Mouse (Mus musculus) cerebellum, postnatal 4 days (tissue): ENCODE data around the gene Ppp1r2.

Experiments used
- DNase-seq, 2 experiments: peaks; one replicate each; pipeline ENCODE4 v3.0.0; 2022; ENCODE audit warnings: low spot score in 2 of 2, mixed read lengths in 1 of 2

Gene Ppp1r2

DNA sequence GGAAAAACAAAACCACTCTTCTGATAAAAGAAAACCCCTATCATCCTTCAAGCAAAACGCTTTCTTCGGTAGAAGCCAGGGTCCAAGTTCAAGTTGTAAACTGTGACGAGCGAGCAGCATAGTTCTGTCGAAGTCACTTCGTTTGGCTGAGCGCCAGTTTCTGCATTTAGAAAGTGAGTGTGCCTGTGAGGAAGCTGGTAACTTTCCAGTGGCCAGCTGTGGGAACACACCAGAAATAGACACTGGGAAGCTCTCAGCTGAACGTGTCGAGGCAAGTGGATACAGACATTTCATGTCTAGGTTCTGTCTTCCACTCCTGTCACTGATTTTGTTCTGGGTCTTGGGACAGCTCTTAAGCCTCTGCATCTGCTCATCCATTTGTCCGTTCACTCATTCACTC lies 15.2 kb upstream of the Ppp1r2 start:
- peak in 1 of 2 experiments; percentile 26 for DNase-seq

DNA sequence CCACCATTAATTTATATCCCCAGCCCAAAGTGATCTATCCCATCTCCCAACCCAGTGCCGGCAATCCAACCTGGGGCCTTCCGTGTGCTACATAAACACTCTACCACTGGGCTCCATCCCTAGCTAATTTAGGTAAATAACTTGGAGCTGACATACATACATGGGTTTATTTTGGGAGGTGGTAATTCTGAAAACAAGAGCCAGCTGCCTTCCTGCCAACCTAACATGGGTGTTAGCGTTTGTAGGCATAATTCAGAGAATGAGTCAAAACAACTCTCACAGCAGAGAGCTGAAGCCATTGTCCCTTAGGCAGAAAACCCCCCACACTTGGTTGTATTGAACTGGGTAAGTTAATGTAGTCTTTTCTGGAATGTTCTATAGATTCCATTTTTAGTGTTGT lies 12.6 kb upstream of the Ppp1r2 start:
- no peak for DNase-seq

DNA sequence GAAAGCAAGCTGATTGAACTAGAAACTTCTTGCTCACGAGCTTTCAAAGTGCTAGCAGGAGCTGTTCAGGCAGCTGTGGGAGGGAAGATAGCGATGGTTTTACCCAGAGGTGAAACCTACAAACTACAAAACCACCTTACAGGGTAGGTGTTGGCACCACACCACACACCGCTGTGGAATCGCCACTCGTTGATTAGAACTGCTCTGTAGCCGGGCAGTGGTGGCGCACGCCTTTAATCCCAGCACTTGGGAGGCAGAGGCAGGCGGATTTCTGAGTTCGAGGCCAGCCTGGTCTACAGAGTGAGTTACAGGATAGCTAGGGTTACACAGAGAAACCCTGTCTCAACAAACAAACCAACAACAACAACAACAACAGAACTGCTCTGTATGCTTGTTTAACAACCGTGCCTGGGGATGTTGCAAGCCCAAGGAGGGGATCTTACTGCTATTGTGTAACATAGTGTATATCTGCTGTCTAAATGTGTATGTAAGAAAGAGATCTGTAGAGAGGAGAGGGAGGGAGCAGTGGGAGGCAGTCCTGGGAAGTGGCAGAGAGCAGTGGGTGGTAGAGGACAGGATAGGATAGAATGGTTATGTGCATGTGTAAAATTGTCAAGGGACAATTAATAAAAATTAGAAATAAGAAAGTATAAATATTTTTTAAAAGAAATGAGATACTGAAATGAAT lies 11.9 kb upstream of the Ppp1r2 start:
- no peak for DNase-seq

GRCm38 (mm10) chr16:31281981-31282380 lies 6.9 kb upstream of the Ppp1r2 start:
- no peak for DNase-seq

- DNase-seq: no peak
These were observed 5.1 kb upstream of the Ppp1r2 start for GRCm38 (mm10) chr16:31280176-31280575.

DNA sequence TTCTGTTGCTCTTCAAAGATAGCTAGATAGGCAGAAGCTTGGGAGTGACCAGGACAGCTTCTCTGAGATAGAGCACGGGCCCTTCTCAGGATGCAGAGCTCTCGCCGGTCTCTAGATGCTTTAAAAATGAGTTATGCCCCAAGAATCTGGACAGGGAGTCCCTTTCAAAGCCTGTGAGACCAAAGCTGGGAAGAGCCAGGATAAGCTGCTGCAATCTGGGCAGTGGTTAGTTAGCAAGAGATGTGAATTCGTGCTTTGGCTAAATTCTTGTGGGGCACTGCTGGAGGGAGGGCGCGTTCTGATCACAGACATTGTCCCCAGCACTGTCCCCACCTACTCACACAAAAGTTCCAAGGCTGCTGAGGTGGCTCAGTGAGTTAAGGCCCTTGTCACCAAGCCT lies 3.5 kb upstream of the Ppp1r2 start:
- DNase-seq: no peak

DNA sequence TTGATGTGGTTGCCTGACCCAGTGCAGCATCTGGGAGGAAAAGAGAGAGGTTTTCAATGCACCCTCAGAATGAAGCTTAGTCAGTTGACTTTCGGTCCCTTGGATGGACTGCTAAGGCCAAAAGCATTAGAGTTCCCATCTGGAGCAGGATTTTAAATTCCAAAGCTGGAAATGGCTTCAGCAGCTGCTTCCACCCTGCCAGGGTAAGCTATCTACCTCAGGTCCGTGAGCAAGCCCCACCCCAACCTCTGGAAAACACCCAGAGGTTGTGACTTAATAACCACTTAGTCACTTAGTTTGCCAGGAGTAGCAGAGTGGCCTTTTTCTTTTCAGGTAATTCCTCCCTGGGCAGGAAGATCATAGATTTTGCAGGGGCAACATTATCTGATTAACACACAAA lies 3.0 kb upstream of the Ppp1r2 start:
- no peak for DNase-seq

DNA sequence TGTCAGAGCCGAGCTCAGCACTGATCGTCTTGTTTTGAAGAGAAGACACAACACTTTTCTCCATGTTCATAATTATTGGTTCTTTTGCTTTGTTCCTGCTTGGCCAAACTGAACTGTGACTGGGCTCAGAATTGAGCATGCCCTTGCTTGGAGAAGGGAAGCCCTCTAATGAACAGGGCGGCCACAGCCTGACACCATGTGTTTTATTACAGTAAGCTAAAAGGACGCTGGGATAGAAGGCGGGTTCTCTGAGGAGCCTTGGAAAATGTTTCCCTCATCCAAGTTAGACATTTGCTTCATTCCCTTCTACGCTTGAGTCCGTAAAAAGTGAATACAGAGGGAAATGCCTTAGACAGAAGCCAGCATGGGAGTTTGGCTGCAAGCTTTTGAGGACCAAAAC lies 1.9 kb upstream of the Ppp1r2 start:
- DNase-seq: no peak

DNA sequence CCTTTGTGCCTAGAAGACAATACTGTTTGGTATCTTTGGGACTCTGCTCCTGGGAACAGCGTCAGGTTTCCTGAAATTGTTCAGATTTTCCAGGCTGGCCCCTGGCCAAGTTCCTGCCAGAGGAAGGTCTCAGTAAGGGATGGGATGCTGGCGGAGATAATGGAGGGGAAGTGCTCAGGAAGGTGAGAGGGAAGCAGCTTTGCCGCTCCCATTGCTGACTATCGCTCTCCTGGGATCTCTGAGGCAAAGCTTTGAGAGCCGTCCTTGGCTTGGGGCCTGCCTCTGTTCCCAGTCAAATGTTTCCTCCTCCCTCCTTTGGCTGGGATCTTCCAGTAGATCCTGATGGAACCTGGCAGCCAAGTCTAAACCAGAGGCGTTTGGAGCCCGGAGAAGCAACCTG lies 1.5 kb upstream of the Ppp1r2 start:
- peak in 1 of 2 experiments; percentile 22 for DNase-seq

GRCm38 (mm10) chr16:31274084-31274483 lies 993 bp downstream of the Ppp1r2 start:
- no peak for DNase-seq

GRCm38 (mm10) chr16:31266692-31267091 lies 8.4 kb downstream of the Ppp1r2 start:
- DNase-seq: no peak

DNA sequence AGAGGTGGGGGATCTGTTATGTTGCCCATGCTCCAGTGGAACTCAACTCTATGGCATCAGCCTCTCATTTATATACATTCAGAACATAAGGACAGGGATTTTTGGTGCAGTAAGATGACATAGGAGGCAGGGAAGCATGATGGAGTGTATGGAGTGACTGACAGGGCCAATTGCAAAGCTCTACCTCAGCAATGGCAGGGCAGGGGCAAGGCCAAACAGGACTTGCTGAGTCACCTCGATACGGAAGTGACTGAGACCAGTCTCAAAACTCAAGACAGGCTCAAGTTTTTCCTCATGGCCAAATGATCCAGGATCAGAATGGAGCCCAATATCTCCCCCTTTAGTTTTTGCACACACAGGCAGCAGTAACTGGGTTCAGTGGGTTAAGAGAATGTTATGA lies 18.9 kb downstream of the Ppp1r2 start:
- DNase-seq: no peak

DNA sequence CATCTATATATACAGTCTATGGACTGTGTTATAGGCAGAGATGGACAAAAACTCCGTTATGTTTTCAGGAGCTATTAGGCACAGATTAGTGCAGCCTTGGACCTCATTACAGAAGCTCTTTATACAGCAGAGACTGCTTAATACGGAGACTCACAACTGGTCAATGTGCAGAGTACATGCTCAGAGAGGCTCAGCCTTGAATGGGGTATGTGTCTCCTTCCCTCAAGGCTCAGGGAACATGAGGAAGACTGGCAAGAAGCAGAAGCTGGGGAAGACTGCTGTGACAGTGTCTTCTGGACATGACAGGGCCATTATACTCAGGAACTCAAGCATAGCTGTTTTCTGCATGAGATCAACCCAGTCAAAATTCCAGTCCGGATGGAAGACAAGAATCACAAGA lies 19.4 kb downstream of the Ppp1r2 start:
- DNase-seq: no peak

DNA sequence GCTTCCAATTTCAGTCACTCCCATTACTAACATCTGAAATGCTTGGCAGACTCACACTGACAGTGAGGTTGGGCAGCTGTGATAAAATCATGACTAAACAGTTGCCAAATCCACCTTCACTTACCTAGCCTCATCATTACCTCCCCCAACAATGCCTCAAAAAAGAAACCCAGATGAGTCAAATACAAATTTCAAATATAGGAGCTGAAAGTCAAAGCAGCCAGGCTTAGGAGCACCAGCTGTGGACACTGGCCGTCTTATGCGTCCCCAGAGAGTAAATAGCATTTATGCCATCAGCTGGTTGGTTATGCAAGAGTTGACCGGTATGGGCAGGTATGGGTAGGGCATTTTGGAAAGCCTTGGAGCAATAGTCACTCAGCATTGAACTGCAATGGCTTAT lies 25.7 kb downstream of the Ppp1r2 start:
- no peak for DNase-seq

GRCm38 (mm10) chr16:31248717-31249116 lies 26.4 kb downstream of the Ppp1r2 start:
- DNase-seq: no peak

DNA sequence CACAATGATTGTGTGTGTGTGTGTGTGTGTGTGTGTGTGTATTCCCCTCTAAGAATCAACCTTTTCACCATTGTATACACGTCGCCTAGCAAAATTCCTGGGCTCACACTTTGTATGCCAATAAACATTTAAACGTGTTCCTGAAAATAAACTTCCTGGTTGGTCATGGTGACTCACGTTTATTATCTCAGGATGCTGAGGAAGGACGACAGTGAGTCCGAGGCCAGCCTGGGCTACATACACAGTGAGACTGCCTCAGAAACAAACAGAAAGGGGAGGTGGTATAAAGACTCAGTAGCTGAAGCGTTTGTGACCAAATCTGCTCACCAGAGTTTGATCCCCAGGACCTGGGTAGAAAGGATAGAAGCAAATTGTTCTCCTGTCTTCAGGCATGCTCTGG lies 27.6 kb downstream of the Ppp1r2 start:
- no peak for DNase-seq

DNA sequence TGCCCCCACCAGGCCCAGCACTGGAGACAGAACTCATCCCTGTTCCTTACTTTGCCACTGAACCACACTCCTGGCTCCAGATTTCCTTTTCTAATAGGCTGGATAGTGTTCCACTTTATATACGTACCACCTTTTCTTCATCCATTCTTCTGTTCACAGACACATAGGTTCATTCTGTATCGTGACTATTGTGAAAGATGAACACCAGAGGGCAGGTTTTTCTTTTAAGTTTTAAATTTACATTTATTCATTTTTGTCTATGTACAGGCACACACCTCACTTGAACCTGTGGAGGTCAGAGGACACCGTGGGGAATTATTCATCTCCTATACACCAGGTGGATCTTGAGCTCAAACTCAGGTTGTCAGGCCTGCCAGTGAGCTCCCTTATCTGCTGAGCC lies 31.0 kb downstream of the Ppp1r2 start:
- DNase-seq: no peak

DNA sequence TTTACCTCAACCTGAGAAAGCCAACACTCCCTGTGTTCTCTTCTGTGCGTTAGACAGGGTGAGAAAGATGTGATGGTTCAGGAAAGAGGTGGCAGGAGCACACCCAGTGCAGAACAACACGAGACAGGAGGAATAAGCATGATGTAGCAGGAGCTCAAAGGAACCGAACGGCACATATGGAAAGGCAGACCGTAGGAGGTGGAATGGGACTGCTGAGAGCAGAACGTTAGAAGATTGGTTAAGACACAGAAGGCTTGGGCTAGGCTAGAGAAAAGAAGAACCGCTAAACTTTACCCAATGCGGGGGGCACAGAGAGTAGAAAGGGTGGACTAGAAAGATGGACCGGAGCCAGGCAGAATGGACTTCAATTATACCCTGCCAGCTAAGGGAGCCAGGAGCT lies 33.6 kb downstream of the Ppp1r2 start:
- DNase-seq: no peak

GRCm38 (mm10) chr16:31240569-31240968 lies 34.5 kb downstream of the Ppp1r2 start:
- DNase-seq: no peak

DNA sequence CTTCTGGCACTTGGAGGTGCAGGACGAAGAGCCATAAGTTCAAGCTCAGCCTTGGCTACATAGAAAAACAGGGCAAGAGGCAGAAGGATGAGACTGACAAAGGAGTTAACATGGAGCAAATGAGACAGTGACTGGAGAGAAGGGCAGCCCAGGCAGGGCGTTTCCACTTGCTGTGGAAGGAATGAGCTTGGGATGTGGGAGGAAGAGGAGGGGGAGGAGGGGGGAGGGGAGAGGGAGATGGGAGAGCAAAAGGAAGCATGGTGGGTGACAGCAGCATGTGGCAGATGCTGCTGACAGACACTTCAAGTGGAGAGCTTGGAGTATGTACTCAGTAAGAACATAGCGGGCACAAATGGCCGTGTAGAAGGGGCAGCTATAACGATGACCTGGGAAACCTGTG lies 36.8 kb downstream of the Ppp1r2 start:
- no peak for DNase-seq

- DNase-seq: no peak
These were observed 39.4 kb downstream of the Ppp1r2 start for GRCm38 (mm10) chr16:31235457-31236310.

DNA sequence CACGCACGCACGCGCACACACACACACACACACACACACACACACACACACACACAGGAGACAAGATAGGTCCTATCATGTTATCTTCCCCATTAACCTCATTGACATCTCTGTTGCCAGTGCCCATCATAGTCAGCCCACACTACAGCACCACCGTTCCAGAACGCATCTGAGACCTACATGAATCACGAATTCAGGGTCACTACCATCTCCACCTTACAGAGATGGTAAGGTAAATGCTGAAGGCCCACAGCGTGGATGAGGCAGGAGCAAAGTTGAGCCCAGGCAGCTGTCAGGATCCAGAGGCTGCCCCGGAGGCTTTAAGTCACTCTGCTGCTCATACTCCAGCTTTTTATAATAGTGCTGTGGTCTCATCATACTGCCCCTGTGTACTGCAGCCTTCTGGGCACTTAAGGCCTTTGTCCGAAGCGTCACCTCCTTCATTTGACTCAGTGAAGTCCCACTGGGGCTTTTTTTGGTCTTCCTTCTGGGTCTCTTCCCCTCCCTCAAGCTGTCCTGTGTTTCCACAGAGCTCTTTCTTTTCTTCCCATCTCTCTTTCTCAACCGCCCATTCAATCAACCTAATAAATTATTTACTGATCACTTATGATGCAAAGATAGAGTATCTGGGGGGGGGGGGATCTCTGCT lies 40.1 kb downstream of the Ppp1r2 start:
- DNase-seq: no peak

DNA sequence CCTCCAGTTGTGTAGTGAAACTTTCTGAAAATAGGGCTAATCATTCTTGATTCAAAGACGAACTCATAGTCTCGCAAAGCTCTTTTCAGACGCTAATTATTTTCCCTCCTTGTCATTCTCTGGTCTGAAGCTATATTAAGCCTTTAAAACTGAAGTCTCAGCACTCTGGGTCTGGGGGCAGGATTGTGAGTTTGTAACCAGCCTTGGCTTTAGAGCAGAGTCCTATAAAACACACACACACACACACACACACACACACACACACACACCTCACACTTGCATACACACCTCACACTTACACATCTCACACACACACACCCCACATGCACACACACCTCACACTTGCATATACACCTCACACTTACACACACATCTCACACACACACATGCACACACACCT lies 40.7 kb downstream of the Ppp1r2 start:
- DNase-seq: no peak
